In the genomic region with DNA sequence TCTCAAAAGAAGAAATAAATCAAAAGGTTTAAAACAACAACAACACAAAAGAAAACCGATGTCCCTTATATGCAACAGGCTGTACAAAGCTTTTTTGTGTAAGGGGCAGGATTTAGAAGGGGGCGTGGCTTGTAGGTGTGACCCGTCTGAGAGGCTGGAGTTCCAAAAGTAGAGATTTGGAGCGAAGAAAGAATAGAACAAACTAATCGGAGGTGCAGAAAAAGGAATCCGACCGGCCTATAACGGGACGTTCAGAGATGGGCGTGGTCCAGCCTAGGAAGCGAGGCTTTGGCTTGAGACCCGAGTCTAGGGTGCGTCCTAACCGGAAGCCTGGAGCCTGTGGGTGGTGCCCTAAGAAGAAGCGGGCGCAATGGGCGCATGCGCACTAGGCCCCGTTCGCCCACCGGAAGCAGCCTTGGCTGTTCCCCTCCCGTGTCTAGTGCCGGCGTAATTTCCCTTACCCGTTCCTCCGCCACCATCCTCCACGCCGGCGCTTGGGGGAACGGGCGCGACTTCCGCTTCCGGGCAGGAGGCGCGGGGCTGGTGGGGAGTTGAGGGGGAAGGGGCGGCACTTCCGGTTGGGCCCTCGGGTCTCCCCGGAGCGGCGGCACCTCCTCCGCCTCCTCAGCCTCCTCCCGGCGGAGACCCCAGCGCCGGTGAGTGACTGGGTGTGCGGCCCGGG, we compare ENCODE assay signal across 1 mouse cellular context.
A peak's percentile ranks its signal among the peaks of the same experiment; 100 is the strongest.
TF ChIP-seq lines count a peak whose summit lies in the region.

A gene (plus strand): TSS at position 377 of the 682 bp plus-strand sequence.
A gene (plus strand): TSS at position 554 of the 682 bp plus-strand sequence.

TF ChIP-seq in MEL, 35 proteins besides CTCF, POLR2A, EP300 and RAD21 (continued from another document):
- TF ChIP-seq USF2 (IDR thresholded peaks at IDR 0.05; ENCODE audit: borderline replicate concordance in 1 of 2, insufficient read depth in 1 of 2, low read depth in 1 of 2, low read length in 2 of 2): no peak
- TF ChIP-seq ZC3H11A (IDR thresholded peaks at IDR 0.05; ENCODE audit: low read depth, low read length): no peak
- TF ChIP-seq ZKSCAN1 (IDR thresholded peaks at IDR 0.05; ENCODE audit: low read depth, low read length): no peak
- no peak for TF ChIP-seq CHD2 (IDR thresholded peaks at IDR 0.05; ENCODE audit: low read length)
- TF ChIP-seq MYB (IDR thresholded peaks at IDR 0.05; ENCODE audit: low read depth, low read length): peak; percentile 49; the same call in 1 of the 2 replicates
- peak; percentile 77; the same call in 1 of the 2 replicates for TF ChIP-seq POLR2AphosphoS2 (IDR thresholded peaks at IDR 0.05; ENCODE audit: low read length)
- peak; percentile 64 for TF ChIP-seq MXI1 (IDR thresholded peaks at IDR 0.05; ENCODE audit: low read depth, low read length)
- TF ChIP-seq MEF2A (IDR thresholded peaks at IDR 0.05; ENCODE audit: extremely low read depth, insufficient replicate concordance, low read depth, low read length, poor library complexity, severe bottlenecking): peak; percentile 8; the same call in 1 of the 2 replicates
- TF ChIP-seq MAZ (IDR thresholded peaks at IDR 0.05; ENCODE audit: low read depth, low read length): peak; percentile 79; the same call in 1 of the 2 replicates
- peak; percentile 74 for TF ChIP-seq SIN3A (IDR thresholded peaks at IDR 0.05; ENCODE audit: low read length)
- TF ChIP-seq KAT2A (conservative IDR thresholded peaks at IDR 0.05; ENCODE audit: low read depth, low read length): peak; percentile 64
- TF ChIP-seq MAX (IDR thresholded peaks at IDR 0.05; ENCODE audit: low read length): peak; percentile 55
- 0 out of 2 replicates have a peak, but pooled peaks have one; percentile 24 for TF ChIP-seq BHLHE40 (IDR thresholded peaks at IDR 0.05; ENCODE audit: borderline replicate concordance, low read depth, low read length)
- no peak for TF ChIP-seq MAFK (IDR thresholded peaks at IDR 0.05; ENCODE audit: borderline replicate concordance, low read depth, low read length)
